Mouse (Mus musculus): ENCODE data around the gene Chac1. TPM values are rescaled to one million over a fixed set of nuclear protein-coding genes. Genes with fewer than 3 reads are reported as not detected.

Gene Chac1
- polyA plus RNA-seq, 1 experiment = 273 TPM

DNA sequence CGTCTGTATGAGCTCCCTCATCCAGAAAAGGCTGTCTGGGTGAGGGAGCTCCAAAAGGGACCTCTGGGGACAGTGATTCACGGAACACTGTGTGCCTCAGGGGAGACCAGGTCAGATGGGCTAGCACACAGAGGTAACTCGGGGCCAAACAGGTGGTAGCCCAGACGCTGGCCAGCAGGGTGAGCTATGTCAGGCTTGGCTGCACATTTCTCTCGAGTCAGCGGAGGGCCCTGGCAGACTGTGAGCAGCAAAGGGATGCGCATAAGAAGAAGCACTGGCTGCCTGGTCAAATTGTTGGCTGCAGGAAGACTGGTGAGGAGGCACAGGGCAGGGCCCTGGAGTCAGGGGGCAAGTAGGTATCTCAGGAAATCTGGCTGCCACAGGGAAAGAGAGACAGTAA lies 4.6 kb downstream of the Chac1 start:
- Histone ChIP-seq H3K4me2 (ENCODE audit: low read depth) (no peak overlapping the region), H3K4me3 (peak overlapping the region; percentile 99), H3K79me2 (ENCODE audit: control insufficient read depth, insufficient read depth) (peaks cover 32% of the 10 kb centered on the region), H3K36me3 (ENCODE audit: control insufficient read depth, insufficient read depth) (peaks cover 30% of the 10 kb centered on the region), H3K27me3 (ENCODE audit: control insufficient read depth, insufficient read depth, insufficient read length) (no peaks in the 10 kb centered on the region), H3ac (ENCODE audit: control insufficient read depth, insufficient read length) (no peak overlapping the region)
- TF ChIP-seq MYOG (IDR thresholded peaks at IDR 0.05; ENCODE audit: control insufficient read depth in 1 of 3, insufficient read depth in 1 of 3, insufficient read length in 2 of 3, low read depth in 2 of 3) (peak in 1 of 3 experiments; percentile 68), POLR2AphosphoS2 (IDR thresholded peaks at IDR 0.05; ENCODE audit: insufficient read length, low read depth) (peak; percentile 99), POLR2A (IDR thresholded peaks at IDR 0.05; ENCODE audit: insufficient read length, low read depth) (peak; percentile 82), MYOD1 (IDR thresholded peaks at IDR 0.05; ENCODE audit: control insufficient read depth in 1 of 3, insufficient read length in 2 of 3, low read depth in 2 of 3) (peak in 2 of 3 experiments; percentile 22 to 64), E2F4 (IDR thresholded peaks at IDR 0.05; ENCODE audit: insufficient read depth) (no peak)

- peak; percentile 54 for TF ChIP-seq POLR2A (IDR thresholded peaks at IDR 0.05; ENCODE audit: insufficient read length, low read depth)
- TF ChIP-seq POLR2AphosphoS2 (IDR thresholded peaks at IDR 0.05; ENCODE audit: insufficient read length, low read depth) = peak; percentile 96
- no peak for TF ChIP-seq TCF3 (IDR thresholded peaks at IDR 0.05; ENCODE audit: insufficient read length, low read depth)
- no peak for TF ChIP-seq E2F4 (IDR thresholded peaks at IDR 0.05; ENCODE audit: insufficient read depth)
- Histone ChIP-seq H3K4me3 (no peak overlapping the region), H3K4me2 (ENCODE audit: low read depth) (no peak overlapping the region), H3K27me3 (ENCODE audit: control insufficient read depth, insufficient read depth, insufficient read length) (no peaks in the 10 kb centered on the region), H3K36me3 (ENCODE audit: control insufficient read depth, insufficient read depth) (peaks cover 30% of the 10 kb centered on the region), H3ac (ENCODE audit: control insufficient read depth, insufficient read length) (no peak overlapping the region), H3K79me2 (ENCODE audit: control insufficient read depth, insufficient read depth) (peaks cover 30% of the 10 kb centered on the region)
Measured at GRCm38 (mm10) chr2:119356310-119356709, 5.3 kb downstream of the Chac1 start.

- Histone ChIP-seq H3K4me3 (no peak overlapping the region), H3ac (ENCODE audit: control insufficient read depth, insufficient read length) (no peak overlapping the region), H3K27me3 (ENCODE audit: control insufficient read depth, insufficient read depth, insufficient read length) (no peaks in the 10 kb centered on the region), H3K36me3 (ENCODE audit: control insufficient read depth, insufficient read depth) (peaks cover 30% of the 10 kb centered on the region), H3K4me2 (ENCODE audit: low read depth) (no peak overlapping the region), H3K79me2 (ENCODE audit: control insufficient read depth, insufficient read depth) (peaks cover 25% of the 10 kb centered on the region)
- TF ChIP-seq TCF3 (IDR thresholded peaks at IDR 0.05; ENCODE audit: insufficient read length, low read depth) = no peak
- TF ChIP-seq CEBPB (IDR thresholded peaks at IDR 0.05; ENCODE audit: insufficient read depth, poor library complexity, severe bottlenecking) = no peak
- peak; percentile 39 for TF ChIP-seq POLR2AphosphoS2 (IDR thresholded peaks at IDR 0.05; ENCODE audit: insufficient read length, low read depth)
- no peak for TF ChIP-seq MAX (IDR thresholded peaks at IDR 0.05; ENCODE audit: low read depth)
- TF ChIP-seq SRF (IDR thresholded peaks at IDR 0.05; ENCODE audit: control insufficient read depth, insufficient read length, low read depth) = no peak
- peak; percentile 51 for TF ChIP-seq POLR2A (IDR thresholded peaks at IDR 0.05; ENCODE audit: insufficient read length, low read depth)
Measured at GRCm38 (mm10) chr2:119356805-119357204, 5.8 kb downstream of the Chac1 start.

- no peak for TF ChIP-seq TCF3 (IDR thresholded peaks at IDR 0.05; ENCODE audit: insufficient read length, low read depth)
- no peak for TF ChIP-seq CEBPB (IDR thresholded peaks at IDR 0.05; ENCODE audit: insufficient read depth, poor library complexity, severe bottlenecking)
- no peak for TF ChIP-seq REST (IDR thresholded peaks at IDR 0.05; ENCODE audit: insufficient read depth, insufficient read length)
- TF ChIP-seq SRF (IDR thresholded peaks at IDR 0.05; ENCODE audit: control insufficient read depth, insufficient read length, low read depth) = no peak
- no peak for TF ChIP-seq TCF12 (IDR thresholded peaks at IDR 0.05; ENCODE audit: insufficient read depth, poor library complexity, severe bottlenecking)
- TF ChIP-seq E2F4 (IDR thresholded peaks at IDR 0.05; ENCODE audit: insufficient read depth) = no peak
- no peak for TF ChIP-seq MAX (IDR thresholded peaks at IDR 0.05; ENCODE audit: low read depth)
- TF ChIP-seq POLR2A (IDR thresholded peaks at IDR 0.05; ENCODE audit: insufficient read length, low read depth) = peak; percentile 16
- TF ChIP-seq MYOG (IDR thresholded peaks at IDR 0.05; ENCODE audit: control insufficient read depth in 1 of 3, insufficient read depth in 1 of 3, insufficient read length in 2 of 3, low read depth in 2 of 3) = no peak
- no peak for TF ChIP-seq USF1 (IDR thresholded peaks at IDR 0.05; ENCODE audit: low read depth)
- no peak for TF ChIP-seq MYOD1 (IDR thresholded peaks at IDR 0.05; ENCODE audit: control insufficient read depth in 1 of 3, insufficient read length in 2 of 3, low read depth in 2 of 3)
- peak; percentile 92 for TF ChIP-seq POLR2AphosphoS2 (IDR thresholded peaks at IDR 0.05; ENCODE audit: insufficient read length, low read depth)
- Histone ChIP-seq H3K36me3 (ENCODE audit: control insufficient read depth, insufficient read depth) (peaks cover 17% of the 10 kb centered on the region), H3K27me3 (ENCODE audit: control insufficient read depth, insufficient read depth, insufficient read length) (no peaks in the 10 kb centered on the region), H3K4me3 (no peak overlapping the region), H3K4me2 (ENCODE audit: low read depth) (no peak overlapping the region), H3ac (ENCODE audit: control insufficient read depth, insufficient read length) (no peak overlapping the region), H3K79me2 (ENCODE audit: control insufficient read depth, insufficient read depth) (peaks cover 10% of the 10 kb centered on the region)
Measured at GRCm38 (mm10) chr2:119358249-119358648, 7.2 kb downstream of the Chac1 start.

DNA sequence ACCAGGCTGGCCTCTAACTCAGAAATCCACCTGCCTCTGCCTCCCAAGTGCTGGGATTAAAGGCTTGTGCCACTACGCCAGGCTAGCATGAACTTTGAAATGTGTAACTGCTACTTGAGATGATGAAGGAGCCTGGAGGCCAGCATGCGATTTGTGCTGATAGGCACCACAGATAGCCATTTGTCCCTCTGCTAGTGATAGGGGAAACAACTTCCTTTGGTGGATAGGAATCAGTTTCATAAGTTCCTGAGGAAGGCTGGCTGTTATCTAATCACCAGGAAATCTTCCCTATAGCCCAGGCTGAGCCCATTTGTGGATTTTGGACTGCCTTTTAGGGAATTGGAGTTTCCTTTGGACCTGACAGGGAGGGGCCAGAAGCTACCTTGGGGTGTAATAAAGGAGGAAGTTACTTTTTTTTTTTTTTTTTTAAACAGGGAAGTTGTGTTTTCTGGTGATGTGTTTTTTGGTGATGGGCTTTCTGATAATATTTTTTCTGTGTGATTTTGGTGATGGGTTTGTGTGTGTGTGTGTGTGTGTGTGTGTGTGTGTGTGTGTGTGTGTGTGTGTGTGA lies 8.8 kb downstream of the Chac1 start:
- no peak overlapping the region for H3K4me2 ChIP-seq (ENCODE audit: low read depth)
- peaks cover 1% of the 10 kb centered on the region for H3K36me3 ChIP-seq (ENCODE audit: control insufficient read depth, insufficient read depth)
- H3K4me3 ChIP-seq = no peak overlapping the region
- no peak overlapping the region for H3ac ChIP-seq (ENCODE audit: control insufficient read depth, insufficient read length)
- no peaks in the 10 kb centered on the region for H3K79me2 ChIP-seq (ENCODE audit: control insufficient read depth, insufficient read depth)
- TF ChIP-seq TCF12 (IDR thresholded peaks at IDR 0.05; ENCODE audit: insufficient read depth, poor library complexity, severe bottlenecking) = no peak
- TF ChIP-seq REST (IDR thresholded peaks at IDR 0.05; ENCODE audit: insufficient read depth, insufficient read length) = no peak
- TF ChIP-seq MYOD1 (IDR thresholded peaks at IDR 0.05; ENCODE audit: control insufficient read depth in 1 of 3, insufficient read length in 2 of 3, low read depth in 2 of 3) = no peak
- TF ChIP-seq POLR2A (IDR thresholded peaks at IDR 0.05; ENCODE audit: insufficient read length, low read depth) = no peak
- TF ChIP-seq TCF3 (IDR thresholded peaks at IDR 0.05; ENCODE audit: insufficient read length, low read depth) = no peak
- TF ChIP-seq E2F4 (IDR thresholded peaks at IDR 0.05; ENCODE audit: insufficient read depth) = no peak
- TF ChIP-seq MYOG (IDR thresholded peaks at IDR 0.05; ENCODE audit: control insufficient read depth in 1 of 3, insufficient read depth in 1 of 3, insufficient read length in 2 of 3, low read depth in 2 of 3) = no peak
- TF ChIP-seq POLR2AphosphoS2 (IDR thresholded peaks at IDR 0.05; ENCODE audit: insufficient read length, low read depth) = no peak
- no peak for TF ChIP-seq CEBPB (IDR thresholded peaks at IDR 0.05; ENCODE audit: insufficient read depth, poor library complexity, severe bottlenecking)
- no peaks in the 10 kb centered on the region for H3K27me3 ChIP-seq (ENCODE audit: control insufficient read depth, insufficient read depth, insufficient read length)

Data from myocyte (in vitro differentiated cells).